Mouse (Mus musculus): Measurements from ENCODE around the gene Mef2d. TPM values are rescaled to one million over a fixed set of nuclear protein-coding genes. Genes with fewer than 3 reads are reported as not detected.

Gene Mef2d
- total RNA-seq, 2 experiments from 2014 or later = 146 to 156 TPM

DNA sequence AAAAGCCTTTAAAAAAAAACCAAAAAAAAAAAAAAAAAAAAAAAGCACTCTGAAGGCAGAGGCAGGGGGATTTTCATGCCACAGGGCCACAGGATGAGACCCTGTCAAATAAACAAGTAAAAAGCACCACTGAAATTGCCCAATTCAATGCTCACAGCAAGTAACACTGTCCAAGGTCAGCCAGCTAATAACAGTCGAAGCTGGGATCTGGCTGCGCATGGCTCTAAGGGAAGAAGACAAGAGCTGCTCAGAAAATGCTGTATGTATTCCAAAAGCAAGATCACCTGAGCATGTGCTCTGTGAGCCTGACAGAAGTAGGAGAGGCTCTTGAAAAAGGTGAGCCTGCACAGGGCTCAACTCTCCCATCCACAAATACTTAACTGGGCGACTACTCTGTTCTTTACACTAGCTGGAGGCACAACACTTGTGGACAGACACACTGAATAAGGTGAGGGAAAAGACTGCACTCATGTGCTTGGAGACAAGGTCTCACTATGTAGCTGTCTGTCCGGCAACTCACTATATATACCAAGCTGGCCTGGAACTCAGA, 5.2 kb upstream of the Mef2d start:
- peak in 1 of 2 experiments; percentile 6 for DNase-seq (ENCODE audit: low spot score in 2 of 2)

GRCm38 (mm10) chr3:88137821-88138220, 4.4 kb upstream of the Mef2d start:
- peak in 1 of 2 experiments; percentile 24 for DNase-seq (ENCODE audit: low spot score in 2 of 2)

DNA sequence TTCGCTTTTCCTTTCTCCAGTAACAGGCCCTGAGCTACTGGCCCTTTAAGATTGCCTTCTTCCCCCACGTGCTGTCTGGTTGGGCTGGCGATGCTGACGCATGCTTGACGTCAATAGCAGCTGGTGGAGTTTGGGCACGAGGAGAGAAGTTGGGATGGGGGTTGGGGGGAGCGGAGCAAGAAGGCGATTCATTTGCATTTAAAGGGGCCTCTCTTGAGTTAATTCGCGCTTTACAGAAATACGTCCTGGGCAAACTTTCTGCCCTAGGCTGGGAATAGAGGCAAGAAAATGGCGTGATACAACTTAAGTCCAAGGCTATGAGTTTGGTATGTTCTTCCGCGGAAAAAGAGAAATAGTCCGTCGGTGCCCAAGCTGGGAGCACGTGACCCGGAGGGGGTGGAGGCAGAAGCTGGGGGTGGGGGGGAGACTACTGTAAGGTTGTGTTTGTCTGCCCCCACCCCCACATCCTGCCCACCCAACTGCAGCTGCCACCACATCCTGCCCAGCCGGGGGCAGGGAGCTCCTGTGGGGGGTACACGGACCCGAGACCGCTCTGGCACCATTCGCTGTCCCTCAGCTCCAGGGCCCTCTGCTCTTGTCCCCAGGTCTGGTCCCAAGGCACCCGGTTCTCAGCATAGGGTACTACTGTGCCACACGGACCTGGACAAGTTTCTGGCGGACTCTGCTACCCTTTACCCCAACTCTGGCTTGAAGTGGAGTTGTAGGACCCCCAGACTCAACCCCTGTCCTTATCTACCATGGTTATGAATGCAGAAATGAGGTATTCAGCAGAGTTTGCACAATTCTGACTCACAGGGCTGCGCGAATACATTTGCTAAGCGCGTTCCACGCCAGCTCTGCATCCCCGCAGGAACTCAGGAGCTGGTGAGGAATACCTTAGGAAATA, 3.6 kb upstream of the Mef2d start:
- DNase-seq (ENCODE audit: low spot score in 2 of 2) = peak; percentile 93 to 98

GRCm38 (mm10) chr3:88139243-88140177, 2.7 kb upstream of the Mef2d start:
- no peak for DNase-seq (ENCODE audit: low spot score in 2 of 2)

- no peak for DNase-seq (ENCODE audit: low spot score in 2 of 2)
Measured at GRCm38 (mm10) chr3:88140178-88140902, 1.8 kb upstream of the Mef2d start.

GRCm38 (mm10) chr3:88140903-88141430, 1.2 kb upstream of the Mef2d start:
- DNase-seq (ENCODE audit: low spot score in 2 of 2) = no peak

GRCm38 (mm10) chr3:88141439-88141786, 759 bp upstream of the Mef2d start:
- no peak for DNase-seq (ENCODE audit: low spot score in 2 of 2)

DNA sequence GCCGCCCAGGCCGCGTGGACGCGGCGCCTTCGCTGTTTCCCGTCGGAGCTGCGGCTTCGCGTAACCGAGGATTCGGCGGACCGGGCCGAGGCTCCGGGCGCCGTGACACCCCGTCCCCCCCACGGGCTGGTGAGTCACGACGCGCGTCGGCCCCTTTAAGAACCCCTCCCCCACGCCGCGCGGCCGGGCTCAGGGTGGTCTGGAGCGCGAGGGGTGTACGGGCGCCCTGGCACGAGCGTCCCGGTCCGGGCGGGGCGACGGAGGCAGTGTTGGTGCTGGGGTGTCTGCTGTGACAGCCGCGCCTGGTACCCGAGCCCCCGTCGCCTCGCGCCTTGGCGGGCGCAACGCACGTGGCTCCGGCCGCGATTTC, 359 bp downstream of the Mef2d start:
- DNase-seq (ENCODE audit: low spot score in 2 of 2) = peak in 1 of 2 experiments; percentile 68

DNA sequence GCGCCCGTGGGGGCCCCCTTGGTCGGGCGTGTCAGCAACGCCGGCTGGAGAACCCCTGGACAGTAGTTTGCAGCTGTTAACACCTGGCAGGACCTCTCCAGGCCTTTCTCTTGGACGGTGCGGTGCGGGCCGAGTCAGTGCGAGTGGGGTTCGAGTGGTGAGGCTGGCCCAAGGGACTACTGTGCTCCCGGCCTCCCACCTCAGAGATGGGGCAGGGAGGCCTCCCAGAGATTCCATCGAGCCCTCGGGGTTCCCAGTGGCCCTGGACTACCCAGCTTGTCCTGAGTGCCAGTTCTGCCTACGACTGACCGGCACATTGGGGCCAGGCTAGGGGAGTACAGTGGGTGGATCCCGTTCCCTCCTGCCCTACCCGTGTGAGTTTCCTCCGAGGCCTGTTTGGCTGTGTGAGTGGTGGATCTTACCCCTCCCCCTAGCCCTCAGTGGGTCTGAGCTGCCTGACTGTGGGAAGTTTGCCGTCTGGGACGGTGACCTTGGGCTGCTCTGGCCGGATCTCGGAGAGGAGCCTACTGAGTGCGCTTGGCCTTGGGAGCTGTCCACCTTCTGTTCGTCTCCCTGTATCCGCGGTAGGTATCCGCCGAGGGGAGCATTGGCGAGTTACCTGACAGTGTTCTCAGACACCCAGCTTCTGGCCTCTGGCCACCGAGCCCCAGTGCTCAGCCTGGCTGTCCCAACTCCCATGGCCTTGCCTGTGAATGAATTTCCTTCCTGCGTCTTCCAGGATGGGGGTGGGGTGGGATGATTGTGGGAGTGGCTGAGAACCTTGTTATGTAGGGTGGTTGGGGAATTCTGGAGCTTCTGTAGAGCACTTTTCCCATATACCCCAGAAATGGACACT, 972 bp downstream of the Mef2d start:
- no peak for DNase-seq (ENCODE audit: low spot score in 2 of 2)

DNA sequence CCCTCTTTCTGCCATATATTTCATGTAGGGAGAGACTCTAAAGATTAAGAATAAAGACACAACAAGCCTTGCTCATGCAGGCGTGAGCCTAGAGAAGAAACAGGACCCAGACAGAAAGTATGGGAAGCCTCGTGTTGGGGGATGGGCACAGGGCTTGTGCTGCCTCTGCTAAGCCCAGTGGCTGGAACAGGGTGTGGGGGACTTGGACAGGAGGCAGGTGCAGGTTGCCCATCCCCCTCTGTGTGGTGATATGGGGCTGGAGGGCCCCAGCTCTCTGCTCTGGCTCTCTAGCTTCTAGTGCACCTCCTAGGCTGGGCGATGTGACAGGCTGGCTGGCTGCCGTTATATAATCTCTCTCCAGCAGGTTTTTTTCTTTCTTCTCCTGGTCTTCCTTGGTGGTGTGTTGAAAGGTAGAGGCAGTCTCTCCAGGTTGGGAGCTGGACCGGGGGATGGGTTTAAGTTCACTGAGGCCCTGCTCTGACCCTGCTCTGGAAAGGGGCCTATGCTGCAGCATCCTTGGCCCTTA, 1.9 kb downstream of the Mef2d start:
- DNase-seq (ENCODE audit: low spot score in 2 of 2) = no peak

- DNase-seq (ENCODE audit: low spot score in 2 of 2) = no peak
Measured at GRCm38 (mm10) chr3:88144648-88145410, 2.7 kb downstream of the Mef2d start.

- no peak for DNase-seq (ENCODE audit: low spot score in 2 of 2)
Measured at GRCm38 (mm10) chr3:88145411-88145782, 3.2 kb downstream of the Mef2d start.

GRCm38 (mm10) chr3:88145952-88146351, 3.8 kb downstream of the Mef2d start:
- DNase-seq (ENCODE audit: low spot score in 2 of 2) = no peak

DNA sequence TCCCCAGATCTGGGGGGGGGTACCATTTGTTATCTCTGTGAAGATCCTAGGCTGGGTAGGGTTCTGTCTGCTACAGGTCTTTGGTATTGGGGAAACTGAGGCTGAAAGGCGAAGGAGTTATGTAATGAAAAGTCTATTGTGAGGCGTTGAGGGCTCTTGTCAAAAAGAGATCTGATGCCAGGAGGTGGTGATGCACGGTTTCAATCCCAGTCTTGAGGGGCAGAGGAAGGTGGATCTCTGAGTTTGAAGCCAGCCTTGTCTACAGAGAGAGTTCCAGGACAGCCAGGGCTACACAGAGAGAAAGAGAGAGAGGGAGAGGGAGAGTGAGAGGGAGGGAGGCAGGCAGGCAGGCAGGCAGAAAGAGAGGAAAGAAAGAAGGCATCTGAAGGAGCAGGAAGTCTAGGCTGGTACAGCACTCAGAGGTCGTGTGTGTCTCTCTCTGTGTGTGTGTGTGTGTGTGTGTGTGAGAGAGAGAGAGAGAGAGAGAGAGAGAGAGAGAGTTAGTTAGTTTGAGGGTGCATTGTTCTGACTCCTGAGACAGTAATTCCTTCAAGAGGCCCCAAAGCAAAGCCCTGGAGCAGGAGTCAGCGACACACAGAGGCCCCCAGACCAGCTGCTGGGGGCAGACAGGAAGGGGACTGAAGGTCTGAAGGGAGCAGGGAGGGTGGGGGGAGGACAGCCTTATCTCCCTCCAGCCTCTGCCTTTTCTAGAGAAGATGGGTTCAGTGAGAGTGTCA, 4.4 kb downstream of the Mef2d start:
- peak in 1 of 2 experiments; percentile 12 for DNase-seq (ENCODE audit: low spot score in 2 of 2)

- DNase-seq (ENCODE audit: low spot score in 2 of 2) = peak in 1 of 2 experiments; percentile 1
Measured at GRCm38 (mm10) chr3:88147444-88147843, 5.3 kb downstream of the Mef2d start.

DNA sequence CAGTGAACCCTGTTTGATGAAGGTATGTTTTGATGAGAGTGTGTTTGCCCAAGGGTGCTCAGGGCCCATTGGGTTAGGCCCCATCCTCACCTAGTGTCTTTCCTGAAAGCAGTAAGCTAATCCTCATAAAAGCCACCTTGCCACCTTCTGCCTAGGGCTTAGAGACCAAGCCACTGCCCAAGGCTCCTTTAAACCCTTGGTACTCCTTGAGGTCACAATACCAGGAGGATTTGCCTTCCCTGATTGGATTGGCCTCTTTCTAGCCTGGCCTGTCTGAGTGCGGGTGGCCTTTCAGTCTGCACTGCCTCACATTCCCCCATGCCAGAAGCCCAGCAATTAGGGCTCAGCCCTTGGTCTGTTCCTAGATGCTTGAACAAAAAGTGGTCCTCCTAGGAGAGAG, 5.7 kb downstream of the Mef2d start:
- DNase-seq (ENCODE audit: low spot score in 2 of 2) = peak in 1 of 2 experiments; percentile 1

DNA sequence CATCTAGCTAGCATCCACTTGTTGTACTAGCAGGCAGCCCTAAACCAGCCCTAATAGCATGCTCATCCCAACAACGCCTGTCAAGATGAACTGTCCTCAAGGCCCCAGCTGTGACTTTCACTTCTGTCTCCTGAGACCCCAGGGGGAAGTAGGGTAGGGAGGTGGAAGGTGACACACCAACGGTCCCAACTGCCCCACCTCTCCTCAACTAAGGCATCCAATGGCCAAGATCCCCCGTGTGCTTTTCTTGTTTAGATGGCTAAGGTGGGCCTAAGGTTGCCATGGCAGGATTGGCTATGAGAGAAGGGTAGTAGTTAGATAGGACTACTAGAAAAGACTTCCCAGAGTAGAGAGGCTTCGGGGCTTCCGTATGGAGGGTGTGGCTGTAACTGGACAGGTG, 6.2 kb downstream of the Mef2d start:
- DNase-seq (ENCODE audit: low spot score in 2 of 2) = peak in 1 of 2 experiments; percentile 9

Measured in layer of hippocampus, postnatal 14 days (tissue).